ENCODE assay signal across 28 mouse cellular contexts in the genomic region with DNA sequence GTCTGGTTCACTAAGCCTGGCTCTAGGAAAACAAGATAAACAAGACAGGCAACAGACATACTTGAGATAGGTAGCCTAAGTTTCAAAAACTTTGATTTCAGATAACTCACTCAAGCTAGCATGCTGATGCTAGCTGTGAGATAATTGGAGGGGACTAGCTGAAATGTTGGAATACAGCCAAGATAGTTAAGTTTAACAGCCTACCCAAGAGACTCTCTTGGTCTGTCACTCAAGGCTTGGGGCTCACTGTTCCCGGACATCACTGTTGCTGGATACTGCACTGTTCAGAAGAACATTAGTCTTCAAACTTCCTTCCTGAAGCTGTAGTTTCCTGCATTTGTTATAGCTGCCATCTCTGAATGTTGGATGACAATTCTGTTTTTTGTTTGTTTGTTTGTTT.
DNase-seq lines count a peak whose midpoint lies in the region; ATAC-seq and TF ChIP-seq lines count a peak whose summit lies in the region.
"Had no signal": no experiment of that assay in that cellular context is flagged by ENCODE, and none has a peak within 500 bp of the region (broad histone marks: within the 10 kb centered on the region; RNA-seq: fewer than 3 reads in every experiment).

No protein-coding gene starts in this region.

- no peaks in the 10 kb centered on the region for H3K36me3 ChIP-seq in embryonic facial prominence, embryonic 14.5 days (ENCODE audit: control insufficient read depth, insufficient read depth, low read length)
- H3K36me3 ChIP-seq in embryonic facial prominence, embryonic 10.5 days (replicated peaks), result no peaks in the 10 kb centered on the region
- no peaks in the 10 kb centered on the region for H3K36me3 ChIP-seq in heart, embryonic 14.5 days (ENCODE audit: control insufficient read depth, insufficient read depth, low read length)
- no peaks in the 10 kb centered on the region for H3K36me3 ChIP-seq in heart, postnatal 0 days (replicated peaks; ENCODE audit: control insufficient read depth, insufficient read depth, low read length)
- H3K36me3 ChIP-seq in heart, embryonic 11.5 days (ENCODE audit: control insufficient read depth, insufficient read depth, low read length), result no peaks in the 10 kb centered on the region
- H3K36me3 ChIP-seq: embryonic facial prominence, embryonic 12.5 days; forebrain, embryonic 12.5 days; heart, embryonic 13.5 days; hindbrain, embryonic 10.5 days; hindbrain, embryonic 13.5 days; intestine, embryonic 15.5 days had no signal

- TF ChIP-seq CTCF in heart, postnatal 0 days (IDR thresholded peaks at IDR 0.05; ENCODE audit: low read depth), result no peak

- intact Hi-C loops in heart, postnatal 14 days (cut with DNase I), result no loop called here

- no peaks in the 10 kb centered on the region for H3K27me3 ChIP-seq in embryonic facial prominence, embryonic 14.5 days (replicated peaks; ENCODE audit: control insufficient read depth, insufficient read depth, low read length)
- H3K27me3 ChIP-seq in embryonic facial prominence, embryonic 10.5 days (replicated peaks; ENCODE audit: low read depth, poor library complexity, severe bottlenecking), result no peaks in the 10 kb centered on the region
- H3K27me3 ChIP-seq in heart, embryonic 14.5 days (ENCODE audit: control insufficient read depth, insufficient read depth, low read length), result no peaks in the 10 kb centered on the region
- H3K27me3 ChIP-seq in heart, postnatal 0 days (ENCODE audit: control insufficient read depth, insufficient read depth, low read length), result no peaks in the 10 kb centered on the region
- H3K27me3 ChIP-seq in heart, embryonic 11.5 days (ENCODE audit: control insufficient read depth, insufficient read depth, low read length), result no peaks in the 10 kb centered on the region
- H3K27me3 ChIP-seq: embryonic facial prominence, embryonic 12.5 days; forebrain, embryonic 12.5 days; heart, embryonic 13.5 days; hindbrain, embryonic 13.5 days; intestine, embryonic 15.5 days had no signal

- H3K9me3 ChIP-seq in embryonic facial prominence, embryonic 14.5 days (ENCODE audit: control insufficient read depth, low read length), result no peaks in the 10 kb centered on the region
- H3K9me3 ChIP-seq in embryonic facial prominence, embryonic 10.5 days, result no peaks in the 10 kb centered on the region
- H3K9me3 ChIP-seq in heart, embryonic 14.5 days (ENCODE audit: control insufficient read depth, low read length), result no peaks in the 10 kb centered on the region
- no peaks in the 10 kb centered on the region for H3K9me3 ChIP-seq in heart, postnatal 0 days (replicated peaks; ENCODE audit: control insufficient read depth, low read length)
- no peaks in the 10 kb centered on the region for H3K9me3 ChIP-seq in heart, embryonic 11.5 days (replicated peaks; ENCODE audit: control insufficient read depth, low read length)
- H3K9me3 ChIP-seq: embryonic facial prominence, embryonic 12.5 days; forebrain, embryonic 12.5 days; heart, embryonic 13.5 days; hindbrain, embryonic 10.5 days; hindbrain, embryonic 13.5 days; intestine, embryonic 15.5 days had no signal

- ATAC-seq in embryonic facial prominence, embryonic 14.5 days (ENCODE audit: low read depth), result no peak
- ATAC-seq in heart, embryonic 14.5 days (ENCODE audit: insufficient number of reproducible peaks, insufficient read depth, low FRiP score, low read depth), result peak; percentile 81
- ATAC-seq in heart, postnatal 0 days (ENCODE audit: insufficient read depth, low read depth), result no peak
- ATAC-seq in heart, embryonic 11.5 days (replicated peaks; ENCODE audit: insufficient number of reproducible peaks, low FRiP score, low TSS enrichment), result no peak; the same call in 1 of the 2 replicates
- ATAC-seq: activated CD4-positive, CD25-positive, alpha-beta regulatory T cell, adult 4 months; forebrain, postnatal 0 days; hindbrain, embryonic 16.5 days; intestine, embryonic 15.5 days had no signal

- no peak overlapping the region for H3K9ac ChIP-seq in embryonic facial prominence, embryonic 14.5 days (ENCODE audit: low read depth, low read length)
- H3K9ac ChIP-seq in heart, embryonic 14.5 days (ENCODE audit: low read length), result no peak overlapping the region
- H3K9ac ChIP-seq in heart, postnatal 0 days (replicated peaks; ENCODE audit: low read depth, low read length), result no peak overlapping the region
- H3K9ac ChIP-seq in heart, embryonic 11.5 days (ENCODE audit: low read depth, low read length), result no peak overlapping the region
- H3K9ac ChIP-seq: embryonic facial prominence, embryonic 12.5 days; forebrain, embryonic 12.5 days; forebrain, postnatal 0 days; heart, embryonic 13.5 days; hindbrain, embryonic 13.5 days; intestine, embryonic 15.5 days had no signal

- no peak for TF ChIP-seq EP300 in heart, postnatal 0 days (IDR thresholded peaks at IDR 0.05; ENCODE audit: low read depth)

- H3K4me2 ChIP-seq in embryonic facial prominence, embryonic 14.5 days (ENCODE audit: low read depth, low read length), result no peak overlapping the region
- H3K4me2 ChIP-seq in heart, embryonic 14.5 days (ENCODE audit: low read length), result no peak overlapping the region
- no peak overlapping the region for H3K4me2 ChIP-seq in heart, postnatal 0 days (ENCODE audit: low read depth, low read length)
- H3K4me2 ChIP-seq in heart, embryonic 11.5 days, result no peak overlapping the region
- H3K4me2 ChIP-seq: embryonic facial prominence, embryonic 12.5 days; forebrain, embryonic 12.5 days; heart, embryonic 13.5 days; hindbrain, embryonic 13.5 days; intestine, embryonic 15.5 days had no signal

- H3K4me1 ChIP-seq in embryonic facial prominence, embryonic 14.5 days (ENCODE audit: control insufficient read depth, insufficient read depth, low read length), result no peaks in the 10 kb centered on the region
- H3K4me1 ChIP-seq in embryonic facial prominence, embryonic 10.5 days, result no peaks in the 10 kb centered on the region
- peaks cover 0 to 7% of the 10 kb centered on the region in 2 experiments; a peak in 2 of 4 replicates for H3K4me1 ChIP-seq in heart, embryonic 14.5 days (ENCODE audit: control insufficient read depth in 2 of 2, insufficient read depth in 2 of 2, low read length in 2 of 2)
- no peaks in the 10 kb centered on the region for H3K4me1 ChIP-seq in heart, postnatal 0 days (ENCODE audit: control insufficient read depth, insufficient read depth)
- no peaks in the 10 kb centered on the region for H3K4me1 ChIP-seq in heart, embryonic 11.5 days (ENCODE audit: control insufficient read depth, insufficient read depth, low read length)
- H3K4me1 ChIP-seq: embryonic facial prominence, embryonic 12.5 days; forebrain, embryonic 12.5 days; hindbrain, embryonic 10.5 days; hindbrain, embryonic 13.5 days; intestine, embryonic 15.5 days had no signal

- no peak overlapping the region for H3K27ac ChIP-seq in embryonic facial prominence, embryonic 14.5 days (replicated peaks; ENCODE audit: low read depth, low read length)
- no peak overlapping the region for H3K27ac ChIP-seq in embryonic facial prominence, embryonic 10.5 days (replicated peaks)
- H3K27ac ChIP-seq in heart, embryonic 14.5 days (replicated peaks in 1 of 2; ENCODE audit: control insufficient read depth in 1 of 2, insufficient read depth in 1 of 2, low read depth in 2 of 2, low read length in 2 of 2), result peak overlapping the region in 1 of 2 experiments; percentile 4; a peak in 1 of 4 replicates
- no peak overlapping the region for H3K27ac ChIP-seq in heart, postnatal 0 days (ENCODE audit: low read depth)
- no peak overlapping the region for H3K27ac ChIP-seq in heart, embryonic 11.5 days (ENCODE audit: low read depth, low read length)
- H3K27ac ChIP-seq: embryonic facial prominence, embryonic 12.5 days; forebrain, embryonic 12.5 days; gastrocnemius, adult 2 months; heart, adult 2 months; heart, embryonic 13.5 days; hindbrain, embryonic 10.5 days; hindbrain, embryonic 13.5 days; intestine, embryonic 15.5 days had no signal

- H3K4me3 ChIP-seq in embryonic facial prominence, embryonic 14.5 days (ENCODE audit: low read depth, low read length), result no peak overlapping the region
- no peak overlapping the region for H3K4me3 ChIP-seq in embryonic facial prominence, embryonic 10.5 days
- H3K4me3 ChIP-seq in heart, embryonic 14.5 days (ENCODE audit: control insufficient read depth in 1 of 2, insufficient read depth in 1 of 2, low read depth in 1 of 2, low read length in 2 of 2), result no peak overlapping the region
- H3K4me3 ChIP-seq in heart, postnatal 0 days (ENCODE audit: low read depth, low read length), result no peak overlapping the region
- H3K4me3 ChIP-seq in heart, embryonic 11.5 days (ENCODE audit: low read depth, low read length), result no peak overlapping the region
- H3K4me3 ChIP-seq: embryonic facial prominence, embryonic 12.5 days; erythroblast, embryonic 14.5 days; forebrain, embryonic 12.5 days; gastrocnemius, adult 2 months; heart, adult 2 months; heart, embryonic 13.5 days; hindbrain, embryonic 10.5 days; hindbrain, embryonic 13.5 days; intestine, embryonic 15.5 days had no signal

- 62% methylated on average over 1 of the region's 1 CpGs for WGBS in embryonic facial prominence, embryonic 14.5 days
- WGBS in embryonic facial prominence, embryonic 10.5 days, result 82% methylated on average over 1 of the region's 1 CpGs
- 17% methylated on average over 1 of the region's 1 CpGs for WGBS in heart, embryonic 14.5 days
- 8% methylated on average over 1 of the region's 1 CpGs for WGBS in heart, postnatal 0 days
- 42% methylated on average over 1 of the region's 1 CpGs for WGBS in heart, embryonic 11.5 days (ENCODE audit: insufficient replicate concordance)

- peak; percentile 8 for DNase-seq in embryonic facial prominence, embryonic 14.5 days (ENCODE audit: low spot score)
- DNase-seq in embryonic facial prominence, embryonic 10.5 days (ENCODE audit: low spot score), result no peak
- no peak for DNase-seq in heart, postnatal 14 days
- peak; percentile 47 for DNase-seq in heart, postnatal 0 days (ENCODE audit: low spot score)
- peak; percentile 51 for DNase-seq in retina, postnatal 1 day
- no peak for DNase-seq in retina, embryonic 14.5 days (ENCODE audit: low spot score)
- DNase-seq: adrenal gland, adult 8-10 months; adrenal gland, postnatal 25 days; cerebellum, adult 18-20 months; cerebellum, adult 9-10 months; cerebellum, postnatal 14 days; forebrain, postnatal 0 days; gastrocnemius, adult 2 months; gastrocnemius, postnatal 14 days; heart, adult 2 months; heart, postnatal 36 days; kidney, adult 11 months had no signal

Comparison
In these comparisons a context has a peak if more than half of its experiments do, and no peak if none do; other contexts are left out.
1. DNase-seq: peak in embryonic facial prominence, embryonic 14.5 days (single experiment), heart, postnatal 0 days (single experiment) and retina, postnatal 1 day (single experiment); none in embryonic facial prominence, embryonic 10.5 days (single experiment), heart, postnatal 14 days (0 of 2) and retina, embryonic 14.5 days (single experiment).